Mouse (Mus musculus) liver, embryonic 15.5 days (tissue): Measurements from ENCODE around the gene Psmd4. TPM values are rescaled to one million over a fixed set of nuclear protein-coding genes. Genes with fewer than 3 reads are reported as not detected.

Source experiments
- ATAC-seq: fragments of 200-750 bp; cut with Nextera tagmentation; 2 replicates; pipeline ENCODE4 v1.8.0; 2017; ENCODE audit warnings: moderate number of reproducible peaks, mild to moderate bottlenecking, moderate library complexity; ENCODE audit not compliant: insufficient read depth
- H3K27ac ChIP-seq: fragments of 300-500 bp; sonication (generic); replicated peaks from 2 replicates; pipeline ENCODE4 v1.5.1; 2015; ENCODE audit warnings: mild to moderate bottlenecking, inconsistent platforms
- H3K27me3 ChIP-seq: fragments of 300-500 bp; sonication (generic); 2 replicates; pipeline ENCODE4 v1.6.1; 2015; ENCODE audit warnings: mild to moderate bottlenecking, inconsistent platforms
- H3K36me3 ChIP-seq: fragments of 300-500 bp; sonication (generic); replicated peaks from 2 replicates; pipeline ENCODE4 v1.6.1; 2015; ENCODE audit warnings: moderate library complexity, mild to moderate bottlenecking, inconsistent platforms
- H3K4me1 ChIP-seq: fragments of 300-500 bp; sonication (generic); replicated peaks from 2 replicates; pipeline ENCODE4 v1.6.1; 2015; ENCODE audit warnings: inconsistent platforms
- H3K4me2 ChIP-seq: fragments of 300-500 bp; sonication (generic); 2 replicates; pipeline ENCODE4 v1.6.1; 2015; ENCODE audit warnings: moderate library complexity, mild to moderate bottlenecking, inconsistent platforms
- H3K4me3 ChIP-seq: fragments of 300-500 bp; sonication (generic); replicated peaks from 2 replicates; pipeline ENCODE4 v1.5.1; 2015; ENCODE audit warnings: mild to moderate bottlenecking, inconsistent platforms
- H3K9ac ChIP-seq: fragments of 300-500 bp; sonication (generic); 2 replicates; pipeline ENCODE4 v1.6.1; 2015; ENCODE audit warnings: moderate library complexity, mild to moderate bottlenecking, inconsistent platforms
- H3K9me3 ChIP-seq: fragments of 300-500 bp; sonication (generic); replicated peaks from 2 replicates; pipeline ENCODE4 v1.6.1; 2016; ENCODE audit warnings: inconsistent platforms
- WGBS: fragments of 180-500 bp; shearing (Covaris S2); methylation state at CpG from one replicate; pipeline ENCODE4 v1.1.7; 2015; ENCODE audit warnings: mixed read lengths; ENCODE audit not compliant: insufficient replicate concordance; 5-methylcytosine and 5-hydroxymethylcytosine counted together
- polyA plus RNA-seq: library from polyadenylated mRNA; unstranded; fragments of >200 nt; fragmentation: Nextera tagmentation; extraction: Ambion mirVana; gene quantifications from 2 replicates; pipeline ENCODE4 v1.2.1, GENCODE M21; 2015

Gene Psmd4
- polyA plus RNA-seq, 1 experiment from 2014 or later = 151 TPM

- Histone ChIP-seq H3K4me3 (no peak overlapping the region), H3K9ac (no peak overlapping the region), H3K36me3 (peaks cover 74% of the 10 kb centered on the region), H3K27ac (no peak overlapping the region), H3K27me3 (no peaks in the 10 kb centered on the region), H3K4me1 (peaks cover 37% of the 10 kb centered on the region), H3K4me2 (no peak overlapping the region), H3K9me3 (no peaks in the 10 kb centered on the region)
- 81% methylated on average over 7 of the region's 7 CpGs for WGBS
- no peak for ATAC-seq
Measured at GRCm38 (mm10) chr3:95010396-95010795, 32.0 kb downstream of the Psmd4 start.

- 79% methylated on average over 9 of the region's 9 CpGs for WGBS
- H3K4me1 ChIP-seq = peaks cover 29% of the 10 kb centered on the region
- no peak overlapping the region for H3K4me2 ChIP-seq
- no peak overlapping the region for H3K4me3 ChIP-seq
- H3K9me3 ChIP-seq = no peaks in the 10 kb centered on the region
- no peaks in the 10 kb centered on the region for H3K27me3 ChIP-seq
- no peak for ATAC-seq
- peaks cover 100% of the 10 kb centered on the region for H3K36me3 ChIP-seq
- H3K27ac ChIP-seq = no peak overlapping the region
- H3K9ac ChIP-seq = no peak overlapping the region
Measured at GRCm38 (mm10) chr3:95007706-95008105, 34.7 kb downstream of the Psmd4 start.

- ATAC-seq = no peak
- Histone ChIP-seq H3K27ac (no peak overlapping the region), H3K4me1 (peaks cover 15% of the 10 kb centered on the region; the same call in 1 of the 2 replicates), H3K9me3 (no peaks in the 10 kb centered on the region), H3K4me2 (no peak overlapping the region), H3K4me3 (no peak overlapping the region), H3K36me3 (peaks cover 98% of the 10 kb centered on the region), H3K27me3 (no peaks in the 10 kb centered on the region), H3K9ac (no peak overlapping the region)
- 84% methylated on average over 3 of the region's 3 CpGs for WGBS
Measured at GRCm38 (mm10) chr3:95005651-95006050, 36.8 kb downstream of the Psmd4 start.

- peaks cover 96% of the 10 kb centered on the region for H3K36me3 ChIP-seq
- ATAC-seq = no peak
Measured at GRCm38 (mm10) chr3:95003273-95003672, 39.1 kb downstream of the Psmd4 start.

GRCm38 (mm10) chr3:95002569-95002968 lies 39.8 kb downstream of the Psmd4 start:
- no peak for ATAC-seq

More at GRCm38 (mm10) chr3:95003273-95003672, 39.1 kb downstream of the Psmd4 start:
- no peak overlapping the region for H3K4me2 ChIP-seq
- H3K4me1 ChIP-seq = peaks cover 15% of the 10 kb centered on the region; the same call in 1 of the 2 replicates
- no peaks in the 10 kb centered on the region for H3K27me3 ChIP-seq
- no peak overlapping the region for H3K4me3 ChIP-seq
- no peak overlapping the region for H3K27ac ChIP-seq
- no peaks in the 10 kb centered on the region for H3K9me3 ChIP-seq
- no peak overlapping the region for H3K9ac ChIP-seq

GRCm38 (mm10) chr3:94996946-94997345 lies 45.5 kb downstream of the Psmd4 start:
- peaks cover 93% of the 10 kb centered on the region for H3K36me3 ChIP-seq
- peaks cover 4% of the 10 kb centered on the region for H3K4me1 ChIP-seq
- peak overlapping the region; percentile 36; the same call in 1 of the 2 replicates for H3K4me2 ChIP-seq
- ATAC-seq = no peak
- no peaks in the 10 kb centered on the region for H3K9me3 ChIP-seq
- H3K9ac ChIP-seq = no peak overlapping the region
- H3K27me3 ChIP-seq = no peaks in the 10 kb centered on the region
- H3K4me3 ChIP-seq = no peak overlapping the region
- WGBS = 18% methylated on average over 2 of the region's 2 CpGs
- H3K27ac ChIP-seq = no peak overlapping the region

More at GRCm38 (mm10) chr3:95002569-95002968, 39.8 kb downstream of the Psmd4 start:
- H3K9ac ChIP-seq = no peak overlapping the region
- H3K9me3 ChIP-seq = no peaks in the 10 kb centered on the region
- H3K36me3 ChIP-seq = peaks cover 96% of the 10 kb centered on the region
- H3K4me1 ChIP-seq = peaks cover 13% of the 10 kb centered on the region; the same call in 1 of the 2 replicates
- no peak overlapping the region for H3K4me2 ChIP-seq
- H3K27me3 ChIP-seq = no peaks in the 10 kb centered on the region
- no peak overlapping the region for H3K4me3 ChIP-seq
- no peak overlapping the region for H3K27ac ChIP-seq
- 80% methylated on average over 4 of the region's 4 CpGs for WGBS

- Histone ChIP-seq H3K36me3 (peaks cover 62% of the 10 kb centered on the region), H3K9ac (no peak overlapping the region), H3K9me3 (no peaks in the 10 kb centered on the region), H3K27ac (no peak overlapping the region), H3K4me3 (no peak overlapping the region), H3K4me2 (no peak overlapping the region), H3K27me3 (no peaks in the 10 kb centered on the region), H3K4me1 (peaks cover 37% of the 10 kb centered on the region)
- WGBS = 69% methylated on average over 9 of the region's 9 CpGs
- ATAC-seq = no peak
Measured at GRCm38 (mm10) chr3:94989159-94989761, 53.2 kb downstream of the Psmd4 start.

GRCm38 (mm10) chr3:94987578-94987977 lies 54.8 kb downstream of the Psmd4 start:
- Histone ChIP-seq H3K4me2 (no peak overlapping the region), H3K27ac (0 out of 2 replicates have a peak overlapping the region, but pooled peaks have one; percentile 41), H3K27me3 (no peaks in the 10 kb centered on the region), H3K4me3 (no peak overlapping the region), H3K9me3 (no peaks in the 10 kb centered on the region), H3K4me1 (peaks cover 37% of the 10 kb centered on the region), H3K9ac (no peak overlapping the region), H3K36me3 (peaks cover 59% of the 10 kb centered on the region)
- ATAC-seq = peak; percentile 53

GRCm38 (mm10) chr3:94985513-94985912 lies 56.9 kb downstream of the Psmd4 start:
- no peak overlapping the region for H3K4me2 ChIP-seq
- no peak overlapping the region for H3K27ac ChIP-seq
- no peak overlapping the region for H3K4me3 ChIP-seq
- H3K9me3 ChIP-seq = no peaks in the 10 kb centered on the region
- no peak overlapping the region for H3K9ac ChIP-seq
- no peaks in the 10 kb centered on the region for H3K27me3 ChIP-seq
- H3K36me3 ChIP-seq = peaks cover 59% of the 10 kb centered on the region
- WGBS = 91% methylated on average over 2 of the region's 2 CpGs
- H3K4me1 ChIP-seq = peaks cover 37% of the 10 kb centered on the region
- no peak for ATAC-seq

GRCm38 (mm10) chr3:94984312-94984711 lies 58.1 kb downstream of the Psmd4 start:
- Histone ChIP-seq H3K27ac (no peak overlapping the region), H3K4me3 (no peak overlapping the region), H3K4me2 (no peak overlapping the region), H3K9me3 (no peaks in the 10 kb centered on the region), H3K27me3 (no peaks in the 10 kb centered on the region), H3K4me1 (peaks cover 31% of the 10 kb centered on the region), H3K36me3 (peaks cover 54% of the 10 kb centered on the region), H3K9ac (no peak overlapping the region)
- ATAC-seq = no peak
- WGBS = 87% methylated on average over 11 of the region's 11 CpGs
